26 mouse cellular contexts compared by ENCODE assay signal in the genomic region with DNA sequence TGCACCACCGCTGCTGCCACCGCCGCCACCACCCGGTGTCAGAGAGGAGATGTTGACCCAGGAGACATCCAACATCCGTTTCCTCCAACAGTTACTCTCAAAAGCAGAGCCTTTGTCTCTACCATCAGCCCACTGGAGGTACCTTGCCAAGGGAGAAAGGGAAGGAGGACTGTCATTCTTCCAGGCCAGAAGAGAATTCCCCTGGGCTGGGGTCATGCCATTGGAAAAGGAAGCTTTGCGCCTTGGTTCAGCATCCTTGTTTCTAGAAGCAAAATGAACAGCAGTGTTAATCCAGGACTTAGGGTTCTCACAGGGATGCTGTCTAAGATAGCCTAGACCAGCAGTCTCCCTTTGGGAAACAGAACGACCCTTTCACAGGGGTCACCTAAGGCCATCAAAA. TPM values are rescaled to one million over a fixed set of nuclear protein-coding genes. Genes with fewer than 3 reads are reported as not detected.
A peak's percentile ranks its signal among the peaks of the same experiment; 100 is the strongest.
DNase-seq lines count a peak whose midpoint lies in the region; ATAC-seq lines count a peak whose summit lies in the region.
"Had no signal": no experiment of that assay in that cellular context is flagged by ENCODE, and none has a peak within 500 bp of the region (broad histone marks: within the 10 kb centered on the region; RNA-seq: fewer than 3 reads in every experiment).

No protein-coding gene starts in this region.

- H3K27me3 ChIP-seq in embryonic facial prominence, embryonic 11.5 days (ENCODE audit: control insufficient read depth, insufficient read depth, low read length): no peaks in the 10 kb centered on the region
- H3K27me3 ChIP-seq in embryonic facial prominence, embryonic 10.5 days (replicated peaks; ENCODE audit: low read depth, poor library complexity, severe bottlenecking): no peaks in the 10 kb centered on the region
- H3K27me3 ChIP-seq: CH12.LX; embryonic facial prominence, embryonic 12.5 days; embryonic facial prominence, embryonic 15.5 days; heart, embryonic 13.5 days; hindbrain, embryonic 12.5 days had no signal

- 85% methylated on average over 7 of the region's 7 CpGs for WGBS in embryonic facial prominence, embryonic 11.5 days
- 88% methylated on average over 7 of the region's 7 CpGs for WGBS in embryonic facial prominence, embryonic 10.5 days

- ATAC-seq in embryonic facial prominence, embryonic 11.5 days (replicated peaks; ENCODE audit: insufficient number of reproducible peaks, low FRiP score, low TSS enrichment, low read depth): no peak
- ATAC-seq: forebrain, embryonic 14.5 days; forebrain, postnatal 0 days; hindbrain, embryonic 16.5 days; intestine, postnatal 0 days had no signal

- H3K4me1 ChIP-seq in embryonic facial prominence, embryonic 11.5 days (ENCODE audit: control insufficient read depth, insufficient read depth, low read length): no peaks in the 10 kb centered on the region
- peaks cover 14% of the 10 kb centered on the region for H3K4me1 ChIP-seq in embryonic facial prominence, embryonic 10.5 days
- H3K4me1 ChIP-seq: heart, embryonic 10.5 days; heart, embryonic 13.5 days had no signal

- no peaks in the 10 kb centered on the region for H3K9me3 ChIP-seq in embryonic facial prominence, embryonic 11.5 days (replicated peaks; ENCODE audit: control insufficient read depth, low read length)
- no peaks in the 10 kb centered on the region for H3K9me3 ChIP-seq in embryonic facial prominence, embryonic 10.5 days
- H3K9me3 ChIP-seq: embryonic facial prominence, embryonic 12.5 days; embryonic facial prominence, embryonic 15.5 days; heart, embryonic 10.5 days; hindbrain, embryonic 12.5 days had no signal

- H3K9ac ChIP-seq in embryonic facial prominence, embryonic 11.5 days (replicated peaks; ENCODE audit: low read length): no peak overlapping the region
- H3K9ac ChIP-seq: embryonic facial prominence, embryonic 12.5 days; embryonic facial prominence, embryonic 15.5 days; forebrain, postnatal 0 days; heart, embryonic 13.5 days; hindbrain, embryonic 12.5 days had no signal

- H3K4me3 ChIP-seq in embryonic facial prominence, embryonic 11.5 days (ENCODE audit: low read depth, low read length): no peak overlapping the region
- no peak overlapping the region for H3K4me3 ChIP-seq in embryonic facial prominence, embryonic 10.5 days
- H3K4me3 ChIP-seq: embryonic facial prominence, embryonic 12.5 days; embryonic facial prominence, embryonic 15.5 days; heart, embryonic 10.5 days; heart, embryonic 13.5 days; hindbrain, embryonic 12.5 days had no signal

- no peaks in the 10 kb centered on the region for H3K36me3 ChIP-seq in embryonic facial prominence, embryonic 11.5 days (replicated peaks; ENCODE audit: control insufficient read depth, insufficient read depth, low read depth, low read length)
- no peaks in the 10 kb centered on the region for H3K36me3 ChIP-seq in embryonic facial prominence, embryonic 10.5 days (replicated peaks)
- H3K36me3 ChIP-seq: embryonic facial prominence, embryonic 12.5 days; embryonic facial prominence, embryonic 15.5 days; heart, embryonic 10.5 days; heart, embryonic 13.5 days; hindbrain, embryonic 12.5 days had no signal

- 0 out of 2 replicates have a peak overlapping the region, but pooled peaks have one; percentile 9 for H3K27ac ChIP-seq in embryonic facial prominence, embryonic 11.5 days (replicated peaks; ENCODE audit: low read depth, low read length)
- no peak overlapping the region for H3K27ac ChIP-seq in embryonic facial prominence, embryonic 10.5 days (replicated peaks)
- H3K27ac ChIP-seq: embryonic facial prominence, embryonic 12.5 days; embryonic facial prominence, embryonic 15.5 days; gastrocnemius, adult 2 months; heart, adult 2 months; heart, embryonic 10.5 days; heart, embryonic 13.5 days; hindbrain, embryonic 12.5 days had no signal

- H3K4me2 ChIP-seq in embryonic facial prominence, embryonic 11.5 days (ENCODE audit: low read depth, low read length): no peak overlapping the region
- H3K4me2 ChIP-seq: embryonic facial prominence, embryonic 12.5 days; embryonic facial prominence, embryonic 15.5 days; heart, embryonic 13.5 days; hindbrain, embryonic 12.5 days had no signal

- DNase-seq in embryonic facial prominence, embryonic 11.5 days (ENCODE audit: low spot score): no peak
- DNase-seq in embryonic facial prominence, embryonic 10.5 days (ENCODE audit: low spot score): no peak
- DNase-seq in 416B (ENCODE audit: low read depth) (peak; percentile 39), R1 (ENCODE audit: low read depth, low spot score) (peak; percentile 27)
- peak; percentile 33 for DNase-seq in naive thymus-derived CD4-positive, alpha-beta T cell, adult 2 months (ENCODE audit: low read depth)
- no peak for DNase-seq in layer of hippocampus, adult 8-10 months (ENCODE audit: low spot score in 2 of 2)
- no peak for DNase-seq in left cerebral cortex, adult 8-10 months (ENCODE audit: low spot score in 2 of 2)
- DNase-seq: adrenal gland, adult 2 months; cerebellum, adult 11 months; cerebellum, adult 2 months; cerebellum, adult 9-11 months; cerebellum, postnatal 25 days; forebrain, postnatal 0 days; gastrocnemius, adult 2 months; gastrocnemius, postnatal 14 days; heart, postnatal 14 days had no signal

RNA-seq across cellular contexts. Expression of a gene that starts 32.5 kb away (rescaled TPM):
- polyA plus RNA-seq in embryonic facial prominence, embryonic 11.5 days (2014; fragmentation: Nextera tagmentation; extraction: Ambion mirVana): 34.8 and 37.7 TPM in 2 replicates
- polyA plus RNA-seq in embryonic facial prominence, embryonic 10.5 days (2016; fragmentation: Nextera tagmentation; extraction: Ambion mirVana): 32.5 and 33.6 TPM in 2 replicates
- total RNA-seq in layer of hippocampus, adult 8-10 months (2022): 10 to 100 TPM; 60.7 to 74.8 (median 65.5) TPM
- total RNA-seq in left cerebral cortex, adult 8-10 months (2022): 10 to 100 TPM; 60.9 to 68.8 (median 63.9) TPM

Comparison
In these comparisons a context has a peak if more than half of its experiments do, and no peak if none do; other contexts are left out.
1. DNase-seq: peak in 416B (single experiment), R1 (single experiment) and naive thymus-derived CD4-positive, alpha-beta T cell, adult 2 months (single experiment); none in embryonic facial prominence, embryonic 11.5 days (single experiment), embryonic facial prominence, embryonic 10.5 days (single experiment), layer of hippocampus, adult 8-10 months (0 of 2) and left cerebral cortex, adult 8-10 months (0 of 2).